Mouse (Mus musculus): ENCODE results near the gene Angptl4. TPM values are rescaled to one million over a fixed set of nuclear protein-coding genes. Genes with fewer than 3 reads are reported as not detected.

Angptl4 gene
- polyA plus RNA-seq (2017; shearing (Covaris generic)), result 1 to 10 TPM; 3.2 to 7.7 TPM

DNA sequence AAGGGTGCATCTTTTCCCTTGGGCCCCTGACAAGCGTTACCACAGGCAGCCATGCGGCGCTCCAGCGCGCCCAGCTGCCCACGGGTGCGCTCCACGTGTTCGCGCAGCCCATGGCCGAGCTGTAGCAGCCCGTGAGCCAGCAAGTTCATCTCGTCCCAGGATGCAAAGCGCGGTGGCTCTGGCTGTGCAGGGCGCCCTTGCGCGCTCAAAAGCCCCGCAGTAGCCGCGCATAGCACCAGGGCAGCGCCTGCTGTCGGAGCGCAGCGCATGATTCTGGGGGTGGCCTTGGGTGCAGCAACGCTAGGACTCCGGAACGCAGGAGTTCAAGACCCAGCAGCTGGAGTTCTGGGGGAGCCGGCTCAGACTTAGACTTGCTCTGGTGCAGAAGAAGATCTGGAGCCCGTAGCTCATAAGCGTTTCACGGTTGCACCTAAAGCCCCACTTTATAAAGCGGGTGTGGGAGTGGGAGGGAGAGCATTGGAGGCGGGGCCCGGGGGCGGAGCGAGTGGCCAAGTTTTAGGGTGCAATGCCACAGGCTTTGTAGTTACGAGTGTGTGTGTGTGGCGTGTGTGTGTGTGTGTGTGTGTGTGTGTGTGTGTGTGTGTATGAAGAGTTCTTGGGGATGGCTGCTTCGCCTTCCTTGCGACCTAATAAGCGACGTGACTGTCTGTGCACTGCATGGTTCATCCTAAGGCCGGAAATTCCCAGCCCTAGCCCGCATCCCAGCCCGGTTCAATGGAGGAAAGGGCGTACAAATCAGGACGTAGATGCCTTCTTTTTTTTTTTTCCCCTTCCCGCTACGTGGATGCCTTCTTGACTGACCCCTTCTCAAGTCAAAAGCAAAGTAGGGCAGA lies at the start of gene Angptl4:
Gene Angptl4, minus strand, starts transcription at position 707 of the 854 bp plus-strand sequence.

GRCm38 (mm10) chr17:33824084-33824996 lies 42.7 kb upstream of the Angptl4 start, which contains the start of the genes Rps28 and Ndufa7:
Rps28 (minus strand) TSS chr17:33824562.
Ndufa7 (plus strand) TSS chr17:33824572.

DNA sequence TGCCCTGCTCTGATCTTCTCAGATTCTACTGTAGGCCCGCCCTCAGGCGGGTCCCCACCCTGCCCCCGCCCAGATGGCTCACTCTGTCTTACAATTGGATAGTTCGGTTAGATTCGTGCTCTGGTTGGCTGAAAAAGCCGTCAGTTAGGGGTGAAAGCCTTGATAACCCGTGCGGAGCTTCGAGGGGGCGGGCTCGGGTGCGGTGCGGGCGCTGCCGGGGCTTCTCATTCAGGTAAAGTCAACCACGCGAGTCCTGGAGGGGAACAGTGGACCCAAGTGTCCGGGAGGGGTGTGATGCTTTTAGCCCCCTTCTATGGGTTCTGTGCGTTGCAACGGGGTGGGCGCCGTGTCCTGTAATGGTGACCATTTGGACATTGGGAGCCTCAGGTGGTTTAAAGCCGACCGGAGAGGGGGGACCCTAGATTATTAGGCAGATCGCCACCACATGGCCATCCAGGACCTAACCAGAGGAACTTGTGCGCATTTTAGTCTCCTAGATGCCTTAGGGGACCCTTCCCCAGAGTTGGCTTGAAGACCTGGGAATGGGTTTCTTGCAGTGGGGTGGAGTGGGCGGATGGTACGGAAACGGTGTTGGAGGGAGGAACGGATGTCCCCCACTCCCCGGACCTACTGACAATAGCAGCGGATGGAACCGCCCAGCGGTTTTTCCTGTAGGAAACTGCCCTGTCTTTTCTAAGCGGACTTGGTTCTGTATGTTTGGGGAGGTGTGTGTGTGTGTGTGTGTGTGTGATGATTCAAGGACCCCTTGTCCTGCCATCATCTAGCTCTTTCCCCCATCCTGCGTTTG lies 28.9 kb upstream of the Angptl4 start, which contains the start of gene Kank3:
Gene Kank3, plus strand, starts transcription at position 186 of the 808 bp plus-strand sequence.

GRCm38 (mm10) chr17:33760255-33761165 lies 21.1 kb downstream of the Angptl4 start, which contains the start of gene Rab11b:
Rab11b (minus strand) TSS chr17:33760530.

Other genes with a start within 250 kb of the Angptl4 start
- 10 to 100 TPM; 80.1 to 80.7 TPM for gene Myo1f, start 226.1 kb downstream of the Angptl4 start, polyA plus RNA-seq (2017; shearing (Covaris generic))
- 10 to 100 TPM; 62.1 to 66.8 TPM for gene Zfp414, start 152.7 kb downstream of the Angptl4 start, polyA plus RNA-seq (2017; shearing (Covaris generic))
- 1 to 10 TPM in 1 of 2 experiments, under 1 TPM in 1; 0.99 to 1.5 TPM for gene Pram1, start 143.8 kb downstream of the Angptl4 start, polyA plus RNA-seq (2017; shearing (Covaris generic))
- gene Hnrnpm, start 95.0 kb downstream of the Angptl4 start, polyA plus RNA-seq (2017; shearing (Covaris generic)), result 100 to 1,000 TPM; 337 to 341 TPM
- 100 to 1,000 TPM in 1 of 2 experiments, 10 to 100 TPM in 1; 96.3 to 115 TPM for gene March2, start 63.2 kb downstream of the Angptl4 start, polyA plus RNA-seq (2017; shearing (Covaris generic))
- gene Rab11b, start 21.3 kb downstream of the Angptl4 start, polyA plus RNA-seq (2017; shearing (Covaris generic)), result 100 to 1,000 TPM; 270 to 275 TPM
- gene Kank3, start 28.7 kb upstream of the Angptl4 start, polyA plus RNA-seq (2017; shearing (Covaris generic)), result 10 to 100 TPM in 1 of 2 experiments, 1 to 10 TPM in 1; 6.9 to 16.4 TPM
- 100 to 1,000 TPM; 768 to 791 TPM for gene Rps28, start 42.7 kb upstream of the Angptl4 start, polyA plus RNA-seq (2017; shearing (Covaris generic))
- gene Ndufa7, start 42.7 kb upstream of the Angptl4 start, polyA plus RNA-seq (2017; shearing (Covaris generic)), result 100 to 1,000 TPM; 295 to 298 TPM
- gene Cd320, start 61.3 kb upstream of the Angptl4 start, polyA plus RNA-seq (2017; shearing (Covaris generic)), result 10 to 100 TPM; 12.7 to 26.5 TPM
- not detected for gene Gm7029, start 92.0 kb upstream of the Angptl4 start, polyA plus RNA-seq (2017; shearing (Covaris generic))
- gene Kifc1, start 108.8 kb upstream of the Angptl4 start, polyA plus RNA-seq (2017; shearing (Covaris generic)), result 1 to 10 TPM; 5.4 to 5.9 TPM
- gene Platr17, start 123.3 kb upstream of the Angptl4 start, polyA plus RNA-seq (2017; shearing (Covaris generic)), result 1 to 10 TPM; 2.7 to 8.0 TPM
- gene Daxx, start 127.6 kb upstream of the Angptl4 start, polyA plus RNA-seq (2017; shearing (Covaris generic)), result 100 to 1,000 TPM in 1 of 2 experiments, 10 to 100 TPM in 1; 88.4 to 128 TPM
- gene Tapbp, start 134.1 kb upstream of the Angptl4 start, polyA plus RNA-seq (2017; shearing (Covaris generic)), result 100 to 1,000 TPM; 609 to 631 TPM
- gene Zbtb22, start 134.1 kb upstream of the Angptl4 start, polyA plus RNA-seq (2017; shearing (Covaris generic)), result 10 to 100 TPM; 19.7 to 30.0 TPM
- 100 to 1,000 TPM; 129 to 170 TPM for gene Rgl2, start 147.7 kb upstream of the Angptl4 start, polyA plus RNA-seq (2017; shearing (Covaris generic))
- gene Pfdn6, start 158.5 kb upstream of the Angptl4 start, polyA plus RNA-seq (2017; shearing (Covaris generic)), result 100 to 1,000 TPM; 132 to 142 TPM
- 10 to 100 TPM; 59.2 to 75.0 TPM for gene Wdr46, start 158.8 kb upstream of the Angptl4 start, polyA plus RNA-seq (2017; shearing (Covaris generic))
- gene B3galt4, start 169.7 kb upstream of the Angptl4 start, polyA plus RNA-seq (2017; shearing (Covaris generic)), result 10 to 100 TPM; 21.9 to 44.0 TPM
- 10 to 100 TPM; 69.7 to 81.8 TPM for gene Vps52, start 174.0 kb upstream of the Angptl4 start, polyA plus RNA-seq (2017; shearing (Covaris generic))
- 1,000 to 10,000 TPM; 1,990 to 2,168 TPM for gene Rps18, start 174.2 kb upstream of the Angptl4 start, polyA plus RNA-seq (2017; shearing (Covaris generic))
- gene H2-K1, start 218.5 kb upstream of the Angptl4 start, polyA plus RNA-seq (2017; shearing (Covaris generic)), result over 10,000 TPM; 12,130 to 12,778 TPM
- gene Ring1, start 242.8 kb upstream of the Angptl4 start, polyA plus RNA-seq (2017; shearing (Covaris generic)), result 10 to 100 TPM; 35.6 to 38.2 TPM
- 100 to 1,000 TPM; 289 to 375 TPM for gene H2-Ke6, start 246.2 kb upstream of the Angptl4 start, polyA plus RNA-seq (2017; shearing (Covaris generic))
- 100 to 1,000 TPM in 1 of 2 experiments, 10 to 100 TPM in 1; 96.5 to 149 TPM for gene Slc39a7, start 249.9 kb upstream of the Angptl4 start, polyA plus RNA-seq (2017; shearing (Covaris generic))
- 10 to 100 TPM; 66.1 to 98.3 TPM for gene Rxrb, start 250.0 kb upstream of the Angptl4 start, polyA plus RNA-seq (2017; shearing (Covaris generic))

Measured in inflammation-experienced regulatory T-cells (primary cell).